Mouse (Mus musculus): ENCODE results near the gene Bcl2.

DNA sequence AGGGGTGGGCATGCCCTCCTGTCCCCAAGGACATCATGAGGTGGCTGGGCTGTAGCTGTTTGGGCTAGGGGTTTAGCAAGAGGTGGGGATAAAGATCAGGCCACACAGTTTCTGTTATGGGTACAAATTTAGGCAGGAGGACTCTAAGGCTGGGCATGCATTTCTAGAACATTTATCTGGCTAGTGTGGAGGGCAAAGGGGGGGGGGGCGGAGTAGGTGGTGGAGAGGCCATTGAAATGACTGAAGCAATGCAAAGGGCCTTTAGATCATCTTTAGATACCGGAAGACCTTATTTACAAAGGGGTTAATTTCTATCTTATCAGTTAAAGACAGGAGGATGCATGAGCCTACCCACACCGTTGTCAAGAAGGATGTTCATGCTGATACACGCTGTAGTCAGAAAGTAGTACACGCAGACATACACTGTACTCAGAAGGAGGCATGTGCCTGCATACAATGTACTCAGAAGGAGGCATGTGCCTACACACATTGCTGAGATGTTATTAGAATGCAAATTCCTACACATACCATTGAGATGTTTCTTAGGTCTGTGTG lies 55.7 kb downstream of the Bcl2 start:
- TF ChIP-seq CHD2 (IDR thresholded peaks at IDR 0.05; ENCODE audit: low read depth, low read length) = no peak
- no peak for TF ChIP-seq ZC3H11A (IDR thresholded peaks at IDR 0.05; ENCODE audit: borderline replicate concordance, low read depth, low read length)
- no peak for TF ChIP-seq HCFC1 (IDR thresholded peaks at IDR 0.05; ENCODE audit: borderline replicate concordance, insufficient read depth, low read length)
- no peak for TF ChIP-seq MAFK (IDR thresholded peaks at IDR 0.05; ENCODE audit: insufficient read depth, low read depth, low read length)
- TF ChIP-seq ZNF384 (IDR thresholded peaks at IDR 0.05; ENCODE audit: low read depth, low read length) = no peak
